Mouse (Mus musculus): ENCODE measurements around the gene Angel2.

Angel2 gene

GRCm38 (mm10) chr1:190929010-190929695, 4.2 kb downstream of the Angel2 start:
- DNase-seq (ENCODE audit: low read depth) = no peak

GRCm38 (mm10) chr1:190930181-190930580, 5.3 kb downstream of the Angel2 start:
- DNase-seq (ENCODE audit: low read depth) = no peak

DNA sequence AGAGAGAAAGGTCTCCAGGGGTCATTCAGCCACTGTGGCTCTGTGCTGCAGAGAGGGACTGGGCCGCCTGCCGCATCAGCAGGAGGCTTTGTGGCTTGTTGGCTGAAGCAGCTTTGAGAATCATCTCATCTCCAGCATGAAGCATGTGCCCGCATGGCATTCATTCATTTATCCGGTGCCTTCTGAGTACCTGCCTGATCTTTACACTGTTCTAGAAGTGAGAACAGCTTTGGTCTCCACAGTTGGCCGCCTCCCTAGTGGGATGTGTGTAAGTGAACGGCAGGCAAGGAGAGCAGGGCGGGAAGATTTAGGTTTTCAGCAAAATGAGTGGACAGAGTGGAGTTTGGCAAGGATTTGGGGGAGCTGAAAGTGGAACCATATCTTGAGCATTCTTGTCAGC, 14.9 kb downstream of the Angel2 start:
- no peak for DNase-seq (ENCODE audit: low read depth)

GRCm38 (mm10) chr1:190944109-190944760, 19.3 kb downstream of the Angel2 start:
- DNase-seq (ENCODE audit: low read depth) = no peak

DNA sequence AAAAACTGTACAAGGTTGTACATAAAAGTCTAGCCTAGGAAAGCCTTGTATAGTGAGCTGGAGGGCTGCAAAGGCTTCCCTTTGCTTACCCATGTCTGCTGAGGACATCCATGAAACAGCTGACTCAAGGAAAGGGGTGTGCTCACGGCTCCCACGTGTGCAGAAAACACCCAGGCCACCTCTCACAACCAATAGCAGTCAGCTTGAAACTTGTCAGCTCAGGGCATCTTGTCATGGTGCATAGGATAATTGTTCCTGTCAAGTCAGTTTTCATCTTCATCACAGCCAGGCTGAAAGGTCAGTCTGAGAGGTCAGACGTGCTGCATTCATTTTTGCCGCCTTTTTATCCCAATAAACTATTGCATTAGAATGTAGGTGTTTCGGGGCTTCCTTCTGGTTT, 23.1 kb downstream of the Angel2 start:
- no peak for DNase-seq (ENCODE audit: low read depth)

- DNase-seq (ENCODE audit: low read depth) = no peak
Measured at GRCm38 (mm10) chr1:190948439-190948838, 23.5 kb downstream of the Angel2 start.

- DNase-seq (ENCODE audit: low read depth) = no peak
Measured at GRCm38 (mm10) chr1:190948846-190949245, 23.9 kb downstream of the Angel2 start.

DNA sequence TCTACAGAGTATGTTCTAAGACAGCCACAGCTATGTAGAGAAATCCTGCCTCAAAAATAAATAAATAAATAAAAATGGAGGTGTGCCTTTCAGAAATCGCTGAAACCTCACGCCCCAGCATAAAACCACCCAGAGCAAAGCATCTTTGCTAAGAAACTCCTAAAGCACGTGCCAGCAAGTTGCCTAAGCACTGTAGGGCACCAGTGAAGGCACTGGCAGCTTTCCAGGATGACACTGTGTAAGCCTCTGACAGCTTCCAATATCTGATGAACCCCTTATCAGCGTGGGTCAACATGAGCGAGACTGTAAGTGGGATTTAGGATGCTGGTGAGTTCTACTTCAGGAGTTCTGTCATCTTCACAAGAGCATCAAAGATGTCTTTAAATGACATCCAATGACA, 26.1 kb downstream of the Angel2 start:
- DNase-seq (ENCODE audit: low read depth) = no peak

- no peak for DNase-seq (ENCODE audit: low read depth)
Measured at GRCm38 (mm10) chr1:190953009-190953408, 28.1 kb downstream of the Angel2 start.

DNA sequence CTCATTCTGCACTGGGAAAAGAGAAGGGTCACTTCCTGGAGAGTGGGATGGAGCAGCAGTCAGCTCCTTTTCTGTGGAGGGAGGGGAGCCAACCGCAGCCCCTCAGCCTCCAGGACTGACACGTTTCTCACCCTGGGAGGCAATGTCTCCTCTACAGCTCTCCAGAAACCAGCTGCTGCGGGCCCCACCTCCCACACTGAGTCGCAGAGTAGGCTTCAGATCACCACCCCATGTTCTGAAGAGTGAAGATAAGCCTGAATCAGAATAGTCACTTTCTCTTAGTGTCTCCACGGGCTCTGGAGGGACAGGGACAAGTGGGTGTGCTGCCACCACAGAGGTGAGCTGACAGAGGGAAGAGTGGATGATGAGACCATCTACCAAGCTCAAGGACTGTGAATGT, 33.9 kb downstream of the Angel2 start:
- no peak for DNase-seq (ENCODE audit: low read depth)

- no peak for DNase-seq (ENCODE audit: low read depth)
Measured at GRCm38 (mm10) chr1:190962760-190963159, 37.8 kb downstream of the Angel2 start.

GRCm38 (mm10) chr1:190964992-190965780, 40.3 kb downstream of the Angel2 start:
- DNase-seq (ENCODE audit: low read depth) = no peak

GRCm38 (mm10) chr1:190968010-190968409, 43.1 kb downstream of the Angel2 start:
- no peak for DNase-seq (ENCODE audit: low read depth)

DNA sequence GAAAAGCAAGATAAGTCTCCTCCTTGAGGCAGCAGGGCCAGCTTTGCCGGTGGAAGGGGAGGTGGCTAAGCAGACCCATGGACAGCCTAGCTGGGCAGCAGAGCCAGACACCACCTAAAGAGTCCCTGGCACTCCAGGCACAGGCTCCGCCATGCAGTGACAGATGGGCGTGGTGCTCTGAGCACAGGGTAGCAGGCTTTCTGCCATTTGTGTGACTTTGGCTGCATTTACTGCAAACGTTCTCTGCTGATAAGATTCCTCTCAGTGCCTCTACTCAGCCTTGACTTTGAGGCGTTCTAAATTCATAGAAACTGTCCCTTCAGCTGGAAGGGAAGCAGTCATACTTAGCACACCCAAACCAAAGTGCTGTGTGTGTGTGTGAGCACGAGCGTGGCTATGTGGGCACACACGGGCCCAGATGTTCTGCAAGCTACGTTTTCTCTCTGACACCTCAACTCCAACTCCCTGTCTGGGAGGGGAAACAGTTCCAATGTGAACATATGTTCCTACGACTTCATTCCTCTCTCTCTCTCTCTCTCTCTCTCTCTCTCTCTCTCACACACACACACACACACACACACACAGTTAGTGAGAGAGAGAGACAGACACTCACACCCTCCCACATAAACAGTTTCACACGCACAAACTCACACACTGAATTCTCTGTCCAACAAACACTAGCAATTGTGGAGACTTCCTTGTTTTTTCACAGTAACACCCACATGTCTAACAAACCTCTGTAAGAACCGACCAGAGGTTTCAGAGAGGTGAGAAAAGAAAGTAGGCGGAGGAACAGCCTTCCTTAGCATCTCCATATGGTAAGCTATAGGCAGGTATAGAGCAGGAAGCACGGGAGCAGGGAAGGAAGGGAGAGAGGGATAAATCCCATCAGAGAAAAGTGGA, 47.0 kb downstream of the Angel2 start:
- no peak for DNase-seq (ENCODE audit: low read depth)

DNA sequence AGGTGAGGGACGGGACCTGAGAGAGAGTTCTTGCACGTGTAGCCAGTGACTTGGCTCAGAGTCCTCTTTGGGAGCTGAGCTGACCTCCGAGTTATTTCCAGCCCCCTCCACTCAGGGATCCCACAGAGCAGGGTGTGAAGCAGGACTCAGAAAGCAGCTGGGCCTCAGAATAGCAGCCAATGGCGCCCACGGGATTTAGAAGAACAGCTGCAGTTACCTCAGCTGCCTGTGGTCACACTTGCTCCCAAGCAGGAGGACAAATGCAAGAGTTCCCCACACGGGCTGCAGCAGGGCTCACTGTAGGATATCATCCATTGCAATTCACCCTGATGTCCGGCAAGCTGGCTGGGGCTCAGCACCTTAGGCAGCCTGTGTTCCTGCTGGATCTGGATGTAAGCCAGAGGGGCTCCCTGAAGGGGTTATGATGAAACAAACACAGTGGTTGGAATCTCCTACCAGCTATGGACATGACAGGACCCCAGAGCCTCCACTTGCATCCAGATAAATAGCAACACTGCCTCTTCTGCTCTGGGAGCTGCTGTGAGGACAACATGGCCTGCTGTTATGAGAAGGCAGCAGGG, 47.8 kb downstream of the Angel2 start:
- no peak for DNase-seq (ENCODE audit: low read depth)

DNA sequence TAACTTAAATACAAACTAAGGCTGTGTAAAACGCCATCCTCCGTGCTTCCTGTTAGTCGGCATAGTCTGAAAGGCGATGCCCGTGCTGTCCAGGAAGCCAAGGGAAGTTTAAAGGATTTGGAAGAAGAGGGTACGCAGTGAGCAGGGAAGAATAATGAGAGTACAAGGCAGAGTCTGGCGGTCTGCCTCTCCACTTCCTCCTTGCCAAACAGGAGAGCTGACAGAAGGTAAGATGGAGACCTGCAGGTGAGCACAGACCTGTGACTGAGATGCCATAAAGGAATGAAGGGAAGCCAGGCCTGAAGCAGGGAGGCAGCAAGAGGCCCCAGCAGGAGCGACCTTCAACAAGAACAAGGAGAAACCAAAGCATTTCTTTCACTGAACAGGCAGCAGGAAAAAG, 49.3 kb downstream of the Angel2 start:
- DNase-seq (ENCODE audit: low read depth) = no peak

DNA sequence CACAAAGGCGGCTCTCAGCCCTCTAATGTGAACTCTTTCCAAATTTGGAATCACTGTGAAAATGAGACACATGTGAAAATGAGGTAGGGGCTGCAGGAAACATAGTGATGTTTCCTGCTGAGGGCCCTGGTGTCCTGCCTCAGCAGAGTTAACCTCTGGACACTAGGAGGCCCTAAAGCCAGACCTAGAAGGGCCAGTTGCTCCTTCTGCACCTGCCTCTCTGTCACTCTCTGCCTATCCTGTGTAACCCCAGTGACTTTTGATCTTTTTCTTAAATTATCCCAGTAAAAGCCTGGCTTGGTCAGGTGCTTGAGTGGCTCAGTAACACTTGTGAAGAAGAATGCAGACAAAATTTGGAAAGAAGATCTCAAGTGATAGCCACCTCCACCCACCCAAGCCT, 49.9 kb downstream of the Angel2 start:
- DNase-seq (ENCODE audit: low read depth) = no peak

GRCm38 (mm10) chr1:190976887-190977573, 52.1 kb downstream of the Angel2 start:
- DNase-seq (ENCODE audit: low read depth) = no peak

- DNase-seq (ENCODE audit: low read depth) = no peak
Measured at GRCm38 (mm10) chr1:190978001-190978400, 53.1 kb downstream of the Angel2 start.

DNA sequence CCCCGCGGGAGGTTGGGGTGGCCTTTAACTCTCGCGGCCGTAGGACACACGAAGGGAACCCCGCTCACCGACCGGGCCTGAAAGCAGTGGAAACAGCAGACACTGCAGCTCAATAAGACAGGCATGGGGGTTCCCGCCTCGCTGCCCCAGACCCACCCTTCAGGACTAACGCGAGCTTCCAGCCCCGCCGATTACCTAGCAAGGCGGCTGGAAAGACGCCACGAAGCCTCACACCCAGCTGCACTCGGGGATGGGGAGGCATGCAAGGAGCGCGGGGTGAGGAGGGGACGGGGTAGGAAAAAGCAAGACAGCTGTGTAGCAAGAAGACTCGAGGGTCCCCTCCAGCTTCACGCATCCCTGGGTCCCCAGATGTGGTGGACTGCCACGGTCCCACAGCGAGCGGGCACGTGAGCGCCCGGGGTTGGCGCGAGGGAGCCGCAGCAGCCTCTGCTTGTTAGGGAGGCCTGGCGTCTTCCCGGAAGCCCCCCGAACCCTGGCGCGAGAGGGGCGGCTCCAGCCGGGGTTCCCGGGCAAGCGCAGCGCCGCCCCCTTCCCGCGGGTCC, 53.7 kb downstream of the Angel2 start:
- no peak for DNase-seq (ENCODE audit: low read depth)

DNA sequence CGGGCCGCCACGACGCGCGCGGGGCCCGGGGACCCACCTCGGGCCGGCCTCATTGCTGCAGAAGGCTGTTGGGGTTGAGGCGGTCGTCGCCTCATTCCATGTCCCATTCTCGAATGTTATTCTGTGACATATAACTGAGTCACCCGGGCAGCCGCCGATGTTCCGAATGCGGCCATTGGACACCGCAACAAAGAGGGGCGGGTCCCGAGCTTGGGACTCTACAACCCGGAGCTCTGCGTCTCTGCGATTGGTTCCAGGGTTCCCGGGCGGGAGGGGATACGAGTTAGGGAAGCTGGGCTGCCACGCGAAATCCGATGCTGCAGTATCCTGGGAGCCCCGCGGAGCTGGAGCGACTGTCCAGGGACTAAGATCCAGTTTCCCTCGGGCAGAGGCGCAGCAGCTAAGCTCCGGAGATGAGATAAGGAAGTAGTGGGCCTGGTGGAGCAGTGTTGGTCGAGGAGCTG, 54.2 kb downstream of the Angel2 start, which contains the start of gene Vash2:
Gene Vash2, minus strand, starts transcription at position 197 of the 464 bp plus-strand sequence.
- peak; percentile 59 for DNase-seq (ENCODE audit: low read depth)

All from c-Kit-positive CD71-negative TER-119-negative erythroid progenitor cells, embryonic 14.5 days (primary cell).